Mouse (Mus musculus) left cerebral cortex, adult 2 months (tissue): ENCODE data around the gene Ranbp3l. TPM values are rescaled to one million over a fixed set of nuclear protein-coding genes. Genes with fewer than 3 reads are reported as not detected.

Experiments used
- DNase-seq, 2 experiments: peaks; one replicate each; pipeline ENCODE4 v3.0.0; 2021 to 2022; ENCODE audit warnings: low spot score in 2 of 2, mixed read lengths in 1 of 2; ENCODE audit errors: extremely low spot score in 1 of 2
- H3K27ac ChIP-seq: fragments of 200-600 bp; 2 replicates; pipeline ENCODE4 v1.8.1; 2022
- H3K4me3 ChIP-seq: fragments of 200-600 bp; 2 replicates; pipeline ENCODE4 v1.8.1; 2022
- CTCF ChIP-seq: fragments of 200-600 bp; IDR thresholded peaks from 2 replicates; pipeline ENCODE4 v1.8.1; 2022; ENCODE audit warnings: antibody characterized with exemption, mild to moderate bottlenecking, moderate library complexity
- intact Hi-C: fragments of 180-260 bp; cut with DNase I; formaldehyde crosslinking; loops from one replicate; pipeline ENCODE4 v1.15.1; 2025
- total RNA-seq, 2 experiments: library from RNA; stranded (reverse); gene quantifications; 2 replicates each; pipeline ENCODE4 v1.2.3; 2021

The Ranbp3l gene
- total RNA-seq, 2 experiments from 2014 or later, result 8.1 to 14.7 TPM

DNA sequence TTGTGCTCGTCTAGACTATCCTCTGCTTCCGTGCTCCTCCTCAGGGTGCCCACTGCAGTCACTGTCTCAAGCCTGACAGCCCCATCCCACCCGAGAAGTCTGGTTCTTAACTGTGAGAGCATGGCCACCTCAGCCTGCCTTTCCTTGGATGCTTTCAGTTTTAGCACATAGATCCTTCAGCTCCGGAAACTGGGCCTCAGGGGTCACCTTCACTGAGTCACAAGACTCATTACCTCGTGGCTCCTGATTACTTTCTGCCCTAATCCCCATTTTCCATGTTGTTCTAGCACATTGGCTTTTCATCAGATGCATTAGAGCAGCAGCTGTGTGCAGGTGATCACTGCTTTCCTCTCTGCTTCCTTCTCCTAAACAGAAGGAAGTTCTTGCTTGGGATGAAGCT lies 119.7 kb downstream of the Ranbp3l start:
- Histone ChIP-seq H3K4me3 (no peak overlapping the region), H3K27ac (peak overlapping the region; percentile 58; the same call in 1 of the 2 replicates)
- no peak for TF ChIP-seq CTCF
- DNase-seq, result peak in 1 of 2 experiments; percentile 7
- intact Hi-C loops, result no loop called here

DNA sequence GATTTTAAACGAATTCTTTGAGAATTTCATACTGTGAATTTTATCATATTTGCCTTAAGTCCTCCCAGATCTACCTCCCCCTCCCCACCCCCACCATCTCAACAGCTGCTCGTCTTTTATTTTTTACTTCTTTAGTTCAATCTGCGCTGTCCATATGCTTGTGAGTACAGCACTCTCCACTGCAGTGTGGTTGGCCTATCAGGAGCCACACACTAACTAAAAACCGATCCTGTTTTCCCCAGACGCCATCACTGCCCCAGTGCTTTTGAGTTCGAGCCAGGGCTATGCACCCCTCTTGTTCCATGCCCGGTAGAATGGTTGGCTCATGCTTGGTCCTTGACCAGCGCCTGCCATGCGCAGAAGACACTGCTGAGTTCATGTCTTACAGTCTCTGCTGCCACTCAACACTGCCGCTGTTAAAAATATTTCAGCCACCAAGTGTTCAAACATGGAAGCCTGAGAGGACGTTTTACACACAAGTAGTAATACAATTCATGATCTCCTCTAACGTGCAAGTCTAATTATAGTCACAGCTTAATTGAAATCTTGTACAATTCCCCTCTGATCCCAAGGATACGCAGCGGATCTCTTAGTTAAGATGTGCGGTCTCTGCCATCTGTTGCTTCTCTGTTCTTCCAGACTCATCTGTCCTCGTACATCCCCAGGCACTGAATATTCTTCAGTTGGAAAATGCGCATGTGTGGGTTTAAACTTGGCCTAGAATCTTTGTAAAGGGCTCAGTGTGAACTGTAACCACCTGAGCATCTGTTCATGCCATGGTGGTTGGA lies 120.3 kb downstream of the Ranbp3l start:
- TF ChIP-seq CTCF, result no peak
- intact Hi-C loops, result no loop called here
- Histone ChIP-seq H3K4me3 (no peak overlapping the region), H3K27ac (no peak overlapping the region)
- peak in 1 of 2 experiments; percentile 6 for DNase-seq

DNA sequence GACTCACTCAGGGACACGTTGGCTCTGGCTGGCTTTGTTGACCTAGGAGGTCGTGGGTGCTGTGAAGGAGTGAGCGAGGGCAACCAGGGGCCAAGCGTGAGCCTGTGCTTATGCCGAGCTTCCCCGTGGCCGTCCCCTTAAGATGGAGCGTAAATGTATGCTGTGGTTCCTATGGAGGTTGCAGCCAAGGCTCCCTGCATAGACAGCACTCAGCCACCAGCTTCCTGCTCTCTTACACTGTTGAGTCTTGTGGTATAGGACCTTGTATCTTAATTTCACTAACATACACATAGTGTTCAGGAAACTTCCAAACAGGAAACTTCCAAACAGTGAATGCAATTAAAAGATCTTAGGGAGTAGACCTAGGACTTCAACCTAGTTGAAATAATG lies 120.9 kb downstream of the Ranbp3l start:
- no peak for TF ChIP-seq CTCF
- H3K4me3 ChIP-seq, result no peak overlapping the region
- intact Hi-C loops, result no loop called here
- DNase-seq, result peak in 1 of 2 experiments; percentile 2
- H3K27ac ChIP-seq, result no peak overlapping the region

DNA sequence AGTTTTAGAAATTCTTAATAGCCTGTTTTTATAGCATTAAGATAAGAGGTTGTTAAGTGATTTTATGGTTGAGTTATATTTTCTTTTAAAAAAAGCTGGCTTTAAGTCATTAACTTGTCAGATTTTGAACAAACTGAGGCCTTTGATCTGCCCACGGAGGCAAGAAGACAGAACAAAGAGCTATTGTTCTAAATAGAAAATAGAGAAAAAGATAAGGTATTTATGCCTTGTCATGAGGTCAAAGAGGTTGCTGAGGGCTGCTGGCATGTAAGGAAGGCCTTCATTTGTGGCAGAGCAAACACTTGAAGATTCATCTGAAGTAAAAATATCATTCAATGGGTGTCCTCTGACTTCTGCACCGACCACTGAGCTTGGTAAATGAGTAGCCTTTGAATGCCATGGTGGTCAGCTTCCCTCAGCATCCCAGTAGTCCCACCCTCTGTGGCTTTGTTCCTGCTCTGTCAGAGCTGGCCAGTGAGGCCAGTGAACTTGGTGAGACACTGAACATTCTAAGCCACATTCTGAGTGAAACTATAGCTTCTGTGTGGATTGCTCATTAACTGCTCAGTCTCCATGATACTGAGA lies 121.5 kb downstream of the Ranbp3l start:
- H3K27ac ChIP-seq, result no peak overlapping the region

DNA sequence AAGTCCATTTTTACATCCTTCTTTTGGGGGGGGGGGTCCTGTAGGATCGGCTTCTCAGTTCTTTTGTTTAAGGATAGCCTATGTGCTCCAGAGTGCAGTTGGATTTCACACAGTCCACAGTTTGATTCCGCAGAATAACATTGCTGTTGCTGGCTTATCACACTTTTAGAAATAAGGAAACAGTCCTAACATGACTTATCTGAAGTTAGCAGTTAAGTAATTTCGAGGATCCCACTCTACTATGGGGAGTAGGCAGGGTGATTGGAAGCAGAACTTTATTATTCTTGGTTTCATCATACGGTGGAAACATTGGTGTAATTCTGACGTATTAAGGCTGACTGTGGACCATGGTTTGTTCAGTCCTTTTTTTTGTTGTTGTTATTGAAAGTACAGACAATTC lies 122.9 kb downstream of the Ranbp3l start:
- no peak overlapping the region for H3K27ac ChIP-seq
- TF ChIP-seq CTCF, result no peak
- intact Hi-C loops, result no loop called here
- no peak overlapping the region for H3K4me3 ChIP-seq
- DNase-seq, result no peak

More for the DNA sequence above, 121.5 kb downstream of the Ranbp3l start:
- intact Hi-C loops, result no loop called here
- TF ChIP-seq CTCF, result no peak
- no peak overlapping the region for H3K4me3 ChIP-seq
- DNase-seq, result no peak

DNA sequence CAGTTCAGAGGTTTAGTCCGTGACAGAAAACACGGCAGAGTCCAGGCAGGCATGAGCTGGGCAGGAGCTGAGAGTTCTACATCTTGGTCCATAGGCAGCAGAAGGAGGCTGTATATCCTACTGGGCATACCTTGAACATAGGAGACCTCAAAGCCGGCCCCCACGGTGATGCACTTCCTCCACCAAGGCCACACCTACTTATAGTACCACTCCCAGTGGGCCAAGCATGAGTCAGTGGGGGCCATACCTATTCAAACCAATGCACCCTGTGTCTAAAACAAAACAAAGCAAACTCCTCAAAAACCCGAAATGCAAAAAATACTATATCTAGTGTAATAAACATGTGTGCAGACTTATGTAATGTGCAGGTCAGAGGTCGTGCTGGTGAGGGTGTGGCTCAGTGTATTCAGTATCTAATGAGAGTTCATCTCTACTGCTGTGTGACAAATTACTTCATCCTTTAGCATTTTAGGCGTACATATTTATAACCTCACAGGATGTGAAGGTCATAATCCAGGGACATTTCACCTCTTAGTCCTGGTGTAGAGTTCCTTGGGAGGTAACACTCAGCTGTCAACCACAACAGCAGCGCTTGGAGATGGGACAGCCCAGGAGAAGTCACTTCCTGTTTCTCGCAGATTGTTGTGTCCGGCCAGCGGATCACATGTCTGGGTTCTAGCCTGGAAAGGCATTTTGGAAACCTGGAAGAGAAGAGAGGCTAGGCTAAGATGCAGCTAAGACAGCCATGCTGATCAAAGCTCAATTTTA lies 126.0 kb downstream of the Ranbp3l start:
- no peak for TF ChIP-seq CTCF

DNA sequence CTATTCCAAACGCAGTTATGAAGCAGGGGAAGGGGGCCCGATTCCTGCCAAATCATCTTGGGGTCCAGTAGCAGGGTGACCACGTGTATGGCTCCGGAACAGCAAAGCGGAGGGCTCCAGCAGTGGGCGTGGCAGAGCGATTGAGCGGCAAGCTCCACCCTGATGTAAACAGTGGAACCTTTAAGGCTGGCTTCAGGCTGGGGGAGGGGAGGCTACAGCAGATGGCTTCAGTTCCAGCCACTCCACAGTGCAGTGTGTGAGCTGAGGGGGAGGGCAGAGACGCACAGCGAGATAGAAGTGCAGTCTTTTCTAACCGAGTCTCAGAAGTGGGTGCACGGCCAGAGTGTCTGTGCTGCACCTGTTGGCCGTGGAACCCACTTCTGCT lies 126.6 kb downstream of the Ranbp3l start:
- no peak for TF ChIP-seq CTCF
- Histone ChIP-seq H3K4me3 (peak overlapping the region; percentile 26; the same call in 1 of the 2 replicates), H3K27ac (no peak overlapping the region)
- peak; percentile 29 to 36 for DNase-seq
- intact Hi-C loops, result no loop called here

More for the DNA sequence above, 126.0 kb downstream of the Ranbp3l start:
- DNase-seq, result no peak
- Histone ChIP-seq H3K27ac (no peak overlapping the region), H3K4me3 (no peak overlapping the region; the same call in 1 of the 2 replicates)
- intact Hi-C loops, result no loop called here

DNA sequence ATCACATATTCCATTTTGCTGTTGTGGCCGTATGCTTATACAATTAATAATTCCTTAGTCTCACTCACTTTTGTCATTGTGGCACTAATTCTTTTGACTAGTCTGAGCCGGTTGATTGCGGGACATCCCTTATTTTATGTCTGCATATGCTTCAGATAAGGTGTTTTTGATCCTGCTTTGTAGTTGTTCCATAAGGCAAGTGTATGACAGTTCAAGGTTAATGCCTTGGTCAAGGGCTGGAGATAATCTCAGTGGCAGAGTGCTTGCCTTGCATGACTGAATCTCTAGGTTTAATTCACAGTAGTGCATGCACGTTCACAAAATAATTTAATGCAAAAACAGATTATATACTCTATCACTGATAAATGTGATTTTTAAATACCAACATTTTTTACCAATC lies 129.1 kb downstream of the Ranbp3l start:
- no peak for TF ChIP-seq CTCF
- Histone ChIP-seq H3K4me3 (no peak overlapping the region), H3K27ac (no peak overlapping the region)
- DNase-seq, result no peak
- intact Hi-C loops, result no loop called here

DNA sequence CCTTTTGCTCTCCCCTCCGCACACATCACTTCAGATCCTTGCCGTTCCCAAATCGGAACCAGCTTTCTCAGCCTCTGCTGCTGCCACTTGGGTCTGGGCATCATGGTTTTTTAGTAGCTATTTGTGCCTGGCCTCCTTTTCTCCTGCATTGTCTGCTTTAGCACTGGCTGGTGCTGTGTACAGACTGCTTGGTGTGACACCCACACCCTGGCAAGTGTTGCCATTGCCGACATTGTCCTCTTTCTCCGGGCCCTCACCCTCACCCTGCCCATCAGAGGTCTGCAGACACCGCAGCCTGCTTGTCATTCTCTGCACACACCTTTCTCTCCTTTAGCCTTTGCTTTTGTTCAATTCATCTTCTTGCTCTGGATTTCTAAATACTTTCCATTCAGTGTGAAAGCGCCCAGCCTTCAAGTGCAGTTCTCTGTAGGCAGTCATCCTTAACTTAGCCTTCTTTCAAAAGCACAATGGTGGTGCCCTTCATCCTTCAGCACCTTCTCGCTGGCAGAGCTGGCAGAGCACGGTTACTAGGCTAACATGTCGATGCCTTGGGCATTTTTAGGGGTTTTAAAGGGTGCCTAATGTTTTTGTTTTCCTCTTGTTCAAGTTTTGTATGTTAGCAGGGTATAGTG lies 132.8 kb downstream of the Ranbp3l start:
- H3K4me3 ChIP-seq, result no peak overlapping the region
- 0 out of 2 replicates have a peak overlapping the region, but pooled peaks have one; percentile 29 for H3K27ac ChIP-seq
- no peak for DNase-seq
- no peak for TF ChIP-seq CTCF
- intact Hi-C loops, result no loop called here

DNA sequence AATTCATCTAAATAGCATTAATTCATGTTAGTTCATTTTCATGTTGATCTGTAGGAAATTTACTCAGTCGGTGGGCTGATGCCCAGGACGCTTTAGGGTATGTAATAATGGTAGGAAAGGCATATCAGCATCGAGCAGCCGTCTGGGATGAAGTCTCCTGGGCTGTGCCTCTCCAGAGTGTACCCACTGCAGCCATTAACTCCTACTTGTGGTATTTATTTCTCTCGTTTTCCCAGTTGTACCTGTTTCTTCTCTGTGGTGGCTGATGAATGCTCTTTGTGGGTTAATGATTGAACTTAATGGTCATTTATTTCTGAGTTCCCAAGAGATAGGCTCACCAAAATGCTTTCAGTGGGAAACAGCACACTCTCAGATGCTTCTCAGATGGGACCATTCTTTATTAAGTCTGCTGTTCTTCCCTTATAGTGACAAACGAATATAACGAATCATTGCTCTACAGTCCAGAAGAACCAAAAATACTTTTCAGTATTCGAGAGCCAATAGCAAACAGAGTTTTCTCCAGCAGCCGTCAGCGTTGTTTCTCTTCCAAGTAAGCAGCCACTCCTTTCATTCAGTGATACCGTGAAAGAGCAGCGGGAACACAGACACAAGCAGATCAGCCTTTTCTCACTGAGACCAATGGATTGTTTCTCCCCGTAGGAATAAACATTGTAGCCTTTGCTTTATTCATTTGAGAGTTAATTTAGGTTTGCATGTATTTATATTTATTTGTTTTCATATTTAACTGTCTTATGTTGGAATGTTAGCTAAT lies 138.7 kb downstream of the Ranbp3l start:
- DNase-seq, result no peak
- no peak for TF ChIP-seq CTCF
- no peak overlapping the region for H3K4me3 ChIP-seq
- no peak overlapping the region for H3K27ac ChIP-seq
- intact Hi-C loops, result no loop called here
